Mouse (Mus musculus) left cerebral cortex, postnatal 36 days (tissue): ENCODE data around the gene H2al2a. TPM values are rescaled to one million over a fixed set of nuclear protein-coding genes. Genes with fewer than 3 reads are reported as not detected.
A peak's percentile ranks its signal among the peaks of the same experiment; 100 is the strongest.

Experiments
- DNase-seq, 2 experiments: peaks; one replicate each; pipeline ENCODE4 v3.0.0; 2021 to 2022; ENCODE audit warnings: low spot score in 2 of 2, mixed read lengths in 1 of 2
- intact Hi-C: fragments of 180-260 bp; cut with DNase I; formaldehyde crosslinking; loops from one replicate; pipeline ENCODE4 v1.15.1; 2025
- total RNA-seq, 2 experiments: library from RNA; stranded (reverse); gene quantifications; 2 replicates each; pipeline ENCODE4 v1.2.3; 2021

H2al2a gene
- total RNA-seq, 2 experiments from 2014 or later: not detected

DNA sequence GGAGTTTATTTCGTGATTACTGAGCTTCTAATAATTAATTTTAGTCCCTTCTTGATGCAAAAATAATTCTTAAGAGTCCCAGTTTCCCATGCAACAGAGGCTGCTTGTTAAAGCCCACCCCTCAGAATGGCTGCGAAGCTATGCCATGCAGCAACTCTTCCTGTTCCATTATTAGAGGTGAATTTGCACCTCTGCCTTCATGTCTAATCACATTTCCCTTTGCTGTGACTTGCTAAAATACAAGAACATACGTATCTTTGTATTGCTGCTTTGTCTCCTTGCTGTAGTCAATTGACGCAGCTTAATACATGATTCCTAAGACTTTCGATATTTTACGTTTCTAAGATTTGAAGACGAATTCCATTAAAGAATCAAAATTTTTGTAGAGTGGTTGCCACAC, 32.9 kb upstream of the H2al2a start:
- no peak for DNase-seq
- intact Hi-C loops: loop anchor here (2.0 to 10.0 kb wide), 9 partner anchors 17 to 1315 kb away; partner anchors contain the start of genes Bmi1, Commd3 and Spag6

DNA sequence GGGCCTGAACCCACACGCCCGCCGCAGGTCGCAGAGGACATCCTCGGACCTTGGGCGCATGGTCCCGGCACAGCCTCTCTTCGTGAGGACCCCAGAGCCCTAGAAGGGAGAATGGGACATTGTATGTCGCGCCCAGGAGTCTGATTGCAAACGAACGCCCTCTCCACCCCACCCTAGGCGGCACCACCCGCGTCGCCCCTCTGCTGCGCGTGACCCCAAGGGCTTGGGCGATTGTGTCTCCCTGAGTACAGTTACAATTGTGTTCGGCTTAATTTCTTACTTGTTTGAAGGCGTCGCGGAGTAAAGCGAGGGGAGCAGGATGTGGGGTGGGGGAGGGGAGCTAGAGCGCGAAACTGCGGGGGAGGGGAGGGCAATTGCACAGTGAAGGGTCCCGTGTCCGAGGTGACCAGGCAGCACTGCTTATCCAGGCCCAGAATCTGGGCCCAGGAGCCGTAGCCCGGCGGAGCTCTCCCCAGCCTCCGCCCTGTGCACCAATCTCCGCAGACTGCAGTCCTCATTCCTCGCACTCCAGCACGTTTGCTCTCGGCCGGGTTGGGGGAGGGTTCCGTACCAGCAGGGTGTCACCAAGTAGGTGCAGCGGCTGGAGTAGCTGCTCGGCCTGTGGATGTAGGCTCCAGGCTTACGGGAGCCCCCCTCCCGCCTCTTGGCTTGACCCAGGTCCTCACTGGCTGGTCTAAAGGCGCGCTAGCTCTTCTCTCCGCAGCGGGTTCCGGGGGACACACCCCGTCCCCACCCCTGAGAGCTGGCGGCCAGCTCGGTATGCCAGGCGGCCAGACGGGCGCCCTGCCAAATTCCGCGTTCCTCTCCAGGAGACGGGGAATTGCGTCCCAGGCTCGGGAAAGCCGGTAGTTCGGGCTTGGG, 31.6 kb upstream of the H2al2a start:
- intact Hi-C loops: loop anchor here (2.0 to 10.0 kb wide), 8 partner anchors 36 to 1316 kb away; partner anchors contain the start of genes Bmi1, Commd3 and Spag6
- peak; percentile 82 to 83 for DNase-seq

DNA sequence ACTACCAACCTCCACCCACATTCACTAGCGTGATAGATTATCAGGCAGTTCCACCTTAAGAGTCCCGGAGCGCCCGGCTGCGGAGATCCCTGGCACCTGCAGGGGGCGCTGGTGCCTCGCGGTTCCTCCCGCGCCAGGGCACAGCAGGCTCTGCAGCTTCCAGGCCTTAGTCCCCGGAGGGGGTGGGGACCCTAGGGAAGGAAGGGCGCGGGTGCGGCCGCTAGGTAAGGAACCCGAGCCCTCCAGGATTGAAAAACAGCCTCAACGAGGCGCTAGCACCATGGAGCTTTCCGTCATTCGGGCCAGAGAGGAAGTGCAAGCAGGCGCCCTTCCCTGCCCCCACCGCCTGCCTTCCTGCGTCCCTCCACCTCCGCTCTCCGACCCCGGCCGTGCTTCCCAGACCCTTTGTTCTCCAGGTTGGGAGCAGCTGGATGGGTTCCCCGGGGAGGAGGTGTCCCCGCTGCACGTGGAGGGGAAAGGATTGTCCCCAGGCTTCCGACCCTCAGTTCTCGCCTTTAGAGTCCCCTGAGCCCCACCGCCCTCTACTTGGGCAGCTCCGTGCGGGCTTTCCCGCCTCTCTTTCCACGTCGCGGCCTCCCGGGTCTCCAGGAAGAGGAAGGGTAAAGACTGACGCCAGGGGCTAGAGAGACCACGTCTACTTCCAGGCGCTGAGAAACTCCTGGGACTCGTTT, 30.8 kb upstream of the H2al2a start:
- intact Hi-C loops: loop anchor here (2.0 to 10.0 kb wide), 8 partner anchors 37 to 1317 kb away; partner anchors contain the start of genes Bmi1, Commd3 and Spag6
- DNase-seq: peak; percentile 94

DNA sequence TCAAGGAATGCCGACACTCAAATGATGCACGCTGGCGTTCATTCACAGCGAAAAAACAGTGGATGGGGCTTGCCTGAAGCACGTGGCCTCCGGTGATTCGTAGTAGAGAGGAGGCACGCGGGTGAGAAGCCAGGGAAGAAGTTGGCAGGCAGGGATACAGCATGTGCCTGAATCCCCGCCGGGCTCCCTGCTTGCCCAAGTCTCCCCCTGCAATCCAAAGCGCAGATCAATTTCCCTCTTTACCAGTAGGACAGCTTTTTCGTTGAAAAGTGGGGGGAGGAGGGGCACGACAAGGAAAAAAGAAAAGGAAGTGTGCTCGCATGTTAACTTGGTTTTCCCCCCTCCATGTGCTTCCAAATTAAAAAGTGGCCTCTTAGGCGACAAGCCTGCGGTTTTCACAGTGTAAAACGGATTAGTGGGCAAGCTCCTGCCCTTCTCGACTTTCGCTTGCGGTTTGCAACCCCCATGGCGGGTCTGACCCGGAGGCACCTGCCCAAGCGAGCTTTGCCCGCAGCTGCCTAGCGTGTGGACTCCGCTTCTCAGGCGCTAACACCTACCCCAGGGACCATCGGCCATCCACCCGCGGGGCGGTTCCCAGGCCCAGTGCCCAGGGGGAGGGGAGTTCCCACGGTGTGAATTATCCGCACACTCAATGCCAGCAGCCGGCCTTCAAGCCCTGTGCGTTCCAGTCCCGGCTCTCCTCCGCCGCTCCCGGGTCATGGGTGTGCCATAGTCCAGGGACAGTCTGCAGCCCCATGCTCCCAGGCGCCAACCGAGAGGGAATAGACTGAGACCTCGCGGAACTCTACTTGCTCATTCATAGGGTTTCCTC, 29.6 kb upstream of the H2al2a start:
- DNase-seq: peak in 1 of 2 experiments; percentile 43
- intact Hi-C loops: loop anchor here (5.0 to 10.0 kb wide), 7 partner anchors 181 to 1318 kb away; partner anchors contain the start of genes Bmi1, Commd3 and Spag6

DNA sequence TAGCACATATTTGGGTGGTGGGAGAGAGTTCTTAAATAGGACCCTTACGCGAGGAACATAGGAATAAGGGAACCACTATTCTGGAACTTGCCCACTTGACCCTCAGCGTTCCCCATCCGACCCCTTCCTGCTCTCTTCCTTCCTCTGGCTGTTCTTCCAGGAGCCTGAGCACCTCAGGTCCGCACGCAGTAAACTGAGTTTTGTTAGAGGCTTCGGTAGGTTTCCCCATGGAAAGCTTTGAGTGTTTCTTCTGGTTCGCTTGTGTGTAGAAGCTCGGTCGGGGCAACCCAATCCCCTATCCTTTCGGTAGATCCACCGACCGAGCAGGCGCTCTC, 29.0 kb upstream of the H2al2a start:
- intact Hi-C loops: loop anchor here (5.0 to 10.0 kb wide), 7 partner anchors 182 to 1319 kb away; partner anchors contain the start of genes Bmi1, Commd3 and Spag6

DNA sequence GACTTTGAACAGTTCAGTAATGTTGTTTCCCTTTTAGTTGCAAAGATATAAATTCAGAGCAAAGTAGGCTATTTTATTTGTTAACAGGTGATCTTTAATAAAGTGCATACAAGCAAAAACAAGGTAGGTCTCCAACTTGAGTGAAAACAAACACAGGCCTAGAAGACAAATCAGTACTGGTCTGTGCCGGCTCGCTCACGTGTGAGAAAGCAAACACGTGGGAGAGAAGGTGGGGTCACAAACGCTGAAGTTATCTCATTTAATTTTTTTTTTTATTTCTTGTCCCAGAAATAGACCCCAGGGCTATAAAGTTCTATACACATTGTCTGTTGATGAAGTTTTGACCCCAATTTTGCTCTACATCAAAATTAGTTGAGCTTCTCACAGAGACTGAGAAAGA, 28.4 kb upstream of the H2al2a start:
- intact Hi-C loops: loop anchor here (5.0 to 10.0 kb wide), 7 partner anchors 182 to 1320 kb away; partner anchors contain the start of genes Bmi1, Commd3 and Spag6
- DNase-seq: no peak

More for the DNA sequence above, 29.0 kb upstream of the H2al2a start:
- DNase-seq: no peak

DNA sequence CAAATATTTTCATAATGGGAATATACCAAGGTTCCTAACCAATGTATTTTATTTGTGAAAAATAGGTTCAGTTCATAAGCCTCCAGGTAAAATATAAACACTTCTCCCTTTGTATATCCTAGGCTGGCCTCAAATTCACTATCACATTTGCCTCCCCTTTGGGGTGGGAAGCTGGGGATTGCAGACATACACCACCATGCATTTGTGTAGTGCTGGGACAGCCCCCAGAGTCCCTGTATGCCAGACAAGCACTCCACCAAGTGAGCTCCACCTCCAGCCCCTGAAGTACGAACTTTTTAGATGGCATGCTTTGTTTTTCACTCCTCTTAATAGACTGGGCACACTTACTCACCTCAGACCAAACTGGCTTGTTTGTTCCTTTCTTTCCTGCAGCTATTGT, 26.1 kb upstream of the H2al2a start:
- no peak for DNase-seq
- intact Hi-C loops: loop anchor here (10.0 kb wide), 4 partner anchors 332 to 1322 kb away; partner anchors contain the start of genes Bmi1 and Commd3

DNA sequence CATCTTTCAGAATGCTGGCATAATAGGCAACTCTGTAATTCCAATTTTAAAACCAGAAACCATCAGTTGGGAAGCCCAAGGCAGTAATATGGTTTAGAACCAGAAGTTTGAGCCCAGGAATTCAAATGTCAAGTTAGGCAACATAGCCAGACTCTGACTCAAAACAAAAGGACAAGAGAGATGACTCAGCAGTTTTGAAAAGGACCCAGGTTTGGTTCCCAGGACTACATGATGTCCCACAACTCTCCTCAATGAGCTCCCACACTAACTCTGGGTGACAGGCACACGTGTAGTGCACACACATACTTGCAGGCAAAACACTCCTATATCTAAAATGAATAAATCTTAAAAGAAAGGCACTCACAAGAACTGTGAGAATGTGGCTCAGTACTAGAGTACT, 22.4 kb upstream of the H2al2a start:
- no peak for DNase-seq
- intact Hi-C loops: no loop called here

DNA sequence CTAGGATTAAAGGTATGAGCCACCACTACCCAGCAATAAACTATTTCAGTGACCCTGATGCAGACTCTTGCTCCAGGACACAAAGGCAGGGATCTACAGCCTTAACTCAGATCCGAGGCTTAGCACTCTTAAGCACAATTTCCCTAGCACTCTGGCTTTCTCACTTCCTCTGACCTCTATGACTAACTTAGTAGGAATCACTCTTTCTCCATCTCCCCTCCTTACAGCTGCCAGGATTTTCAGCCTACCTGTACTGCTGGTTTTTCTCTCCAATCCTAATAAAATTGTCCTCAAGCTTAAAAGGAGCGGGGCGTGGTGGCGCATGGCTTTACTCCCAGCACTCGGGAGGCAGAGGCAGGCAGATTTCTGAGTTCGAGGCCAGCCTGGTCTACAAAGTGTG, 20.6 kb upstream of the H2al2a start:
- no peak for DNase-seq
- intact Hi-C loops: no loop called here

DNA sequence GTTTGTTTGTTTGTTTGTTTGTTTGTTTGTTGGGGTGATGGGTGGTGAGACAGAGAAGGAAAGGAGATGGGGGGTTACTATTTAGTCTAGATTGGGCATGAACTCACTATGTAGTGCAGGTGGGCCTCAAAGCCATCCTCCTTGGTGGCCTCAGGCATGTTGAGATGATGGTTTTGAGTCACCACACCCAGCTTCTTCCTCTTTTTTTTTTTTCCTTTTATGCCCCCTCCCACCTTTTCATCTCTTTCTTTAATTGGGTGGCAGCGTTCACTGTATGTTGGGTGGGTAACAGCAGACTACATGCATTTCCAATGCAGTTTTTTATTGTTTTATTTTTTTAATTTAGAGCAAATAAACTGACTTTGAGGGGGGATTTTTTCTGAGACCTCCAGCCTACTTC, 19.9 kb upstream of the H2al2a start:
- DNase-seq: no peak
- intact Hi-C loops: no loop called here

DNA sequence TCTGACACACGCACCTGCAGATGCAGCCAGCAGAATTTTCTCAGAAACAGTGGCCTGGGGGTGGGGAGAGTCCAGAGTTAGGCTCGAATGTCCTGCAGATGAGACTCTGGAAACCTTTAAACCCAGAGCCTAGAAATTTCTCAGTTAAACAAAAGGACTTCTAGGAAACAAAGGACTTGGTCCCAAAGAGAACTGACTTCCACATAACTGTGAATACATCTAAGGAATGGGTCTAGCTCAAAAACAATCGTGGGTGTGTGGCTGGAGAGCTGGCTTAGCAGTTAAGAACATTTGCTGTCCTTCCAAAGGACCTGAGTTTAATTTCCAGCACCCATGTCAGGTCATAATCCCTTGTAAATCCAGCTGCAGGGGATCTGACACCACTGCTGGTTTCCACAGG, 18.8 kb upstream of the H2al2a start:
- no peak for DNase-seq
- intact Hi-C loops: no loop called here

DNA sequence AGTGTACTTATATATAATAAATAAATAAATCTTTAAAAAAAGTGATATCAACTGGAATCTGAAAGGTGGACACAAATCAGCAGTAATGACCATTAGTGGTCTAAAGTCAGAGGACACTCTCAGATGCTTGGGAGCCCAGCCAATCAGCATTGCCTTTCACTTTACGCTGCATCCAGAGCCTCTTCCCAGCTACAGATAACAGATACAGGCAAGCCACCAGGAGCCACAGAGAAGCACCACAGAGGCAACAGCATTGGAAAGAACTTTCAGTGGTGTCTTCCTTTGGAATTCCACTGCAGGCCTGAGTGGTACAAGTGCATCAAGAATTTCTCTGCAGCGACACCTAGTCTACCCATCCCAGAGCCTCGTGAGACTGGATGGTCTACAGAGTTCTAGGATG, 16.1 kb upstream of the H2al2a start:
- DNase-seq: no peak
- intact Hi-C loops: no loop called here

DNA sequence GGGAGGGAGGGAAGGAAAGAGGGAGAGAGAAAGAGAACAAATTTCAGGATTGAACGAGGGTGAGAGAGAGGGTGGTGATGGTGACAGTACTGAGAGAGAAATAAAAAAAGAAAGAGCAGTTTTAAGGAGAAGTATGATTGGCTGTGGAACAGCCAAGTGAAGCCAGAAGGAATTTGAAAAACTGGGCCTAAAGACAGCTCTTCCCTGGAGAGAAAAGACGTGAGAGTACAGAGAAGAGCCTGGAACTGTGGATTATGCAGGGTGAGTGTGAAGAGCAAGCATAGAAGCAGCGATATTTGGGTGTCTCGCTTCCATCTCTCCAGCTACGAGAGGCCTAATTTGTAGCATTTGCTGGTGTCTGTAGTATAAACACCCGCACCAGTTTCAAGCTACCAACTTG, 14.5 kb upstream of the H2al2a start:
- intact Hi-C loops: no loop called here
- DNase-seq: no peak

DNA sequence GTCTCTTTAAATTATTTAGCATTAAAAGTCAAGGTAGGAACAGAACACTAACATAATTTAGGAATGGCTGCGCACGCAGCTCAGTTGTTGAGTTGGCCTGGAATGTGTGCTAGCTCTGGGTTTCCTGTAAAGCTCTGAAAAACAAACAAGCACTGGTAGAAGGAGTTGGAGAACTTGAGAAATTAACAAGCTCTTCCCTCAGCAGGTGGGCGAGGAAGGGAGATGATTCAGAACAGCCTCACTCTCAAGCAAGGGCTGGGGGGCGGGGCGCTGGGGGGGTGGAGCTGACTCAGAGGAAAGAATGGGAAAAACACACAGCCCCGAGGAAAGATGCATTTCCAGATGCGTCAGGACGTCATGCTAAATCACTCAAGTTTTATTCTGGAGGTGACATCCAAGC, 8.4 kb upstream of the H2al2a start:
- intact Hi-C loops: no loop called here
- peak; percentile 7 to 10 for DNase-seq

DNA sequence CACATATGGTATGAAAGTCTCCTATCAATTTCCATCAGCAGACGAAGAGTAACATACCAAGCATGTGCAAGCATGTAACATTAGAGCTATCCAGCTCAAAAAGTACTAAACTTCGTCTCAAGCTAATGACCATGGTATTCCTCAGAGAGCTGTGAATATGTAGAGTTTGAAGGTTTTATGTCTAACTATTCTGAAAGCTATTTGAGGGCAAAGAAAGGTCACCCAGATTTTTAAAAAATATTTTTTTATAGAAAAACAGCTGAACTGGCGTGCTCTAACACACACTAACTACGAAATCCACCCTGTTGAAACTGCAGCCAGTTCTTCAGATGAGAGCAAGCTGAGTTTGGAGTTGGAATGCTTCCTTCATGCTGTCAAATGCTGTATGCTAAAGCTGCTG, 7.5 kb upstream of the H2al2a start:
- intact Hi-C loops: no loop called here
- DNase-seq: no peak

DNA sequence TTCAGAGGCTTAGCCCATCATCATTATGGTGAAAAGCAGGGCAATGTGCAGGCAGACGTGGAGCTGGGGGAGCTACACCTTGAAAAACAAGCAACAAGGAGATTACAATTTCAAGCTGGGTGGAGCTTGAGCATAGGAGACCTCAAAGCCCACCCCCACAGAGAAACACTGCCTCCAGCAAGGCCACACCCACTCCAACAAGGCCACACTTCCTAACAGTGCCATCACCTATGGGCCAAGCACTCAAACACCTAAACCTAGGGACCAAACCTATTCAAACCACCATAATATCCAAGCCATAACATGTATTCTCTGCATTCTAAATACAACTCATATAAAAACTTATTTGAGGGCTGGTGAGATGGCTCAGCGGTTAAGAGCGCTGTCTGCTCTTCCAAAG, 5.5 kb upstream of the H2al2a start:
- intact Hi-C loops: no loop called here
- no peak for DNase-seq

DNA sequence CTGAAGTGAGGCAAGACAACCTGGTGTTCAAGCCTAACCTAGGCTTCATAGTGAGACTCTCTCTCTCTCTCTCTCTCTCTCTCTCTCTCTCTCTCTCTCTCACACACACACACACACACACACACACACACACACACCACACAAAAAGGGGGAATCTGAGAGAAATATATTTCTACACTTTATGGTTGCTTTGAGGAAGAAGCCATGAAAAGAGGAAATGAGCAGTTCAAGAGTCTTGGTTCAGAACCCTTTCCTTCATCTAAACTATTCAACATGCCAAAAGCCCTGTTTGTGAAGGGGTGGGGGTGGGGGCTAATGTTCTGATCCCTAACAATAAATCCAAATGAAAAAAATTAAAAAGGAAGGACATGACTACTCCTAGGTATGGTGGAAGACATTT, 7.2 kb downstream of the H2al2a start:
- intact Hi-C loops: no loop called here
- DNase-seq: no peak

DNA sequence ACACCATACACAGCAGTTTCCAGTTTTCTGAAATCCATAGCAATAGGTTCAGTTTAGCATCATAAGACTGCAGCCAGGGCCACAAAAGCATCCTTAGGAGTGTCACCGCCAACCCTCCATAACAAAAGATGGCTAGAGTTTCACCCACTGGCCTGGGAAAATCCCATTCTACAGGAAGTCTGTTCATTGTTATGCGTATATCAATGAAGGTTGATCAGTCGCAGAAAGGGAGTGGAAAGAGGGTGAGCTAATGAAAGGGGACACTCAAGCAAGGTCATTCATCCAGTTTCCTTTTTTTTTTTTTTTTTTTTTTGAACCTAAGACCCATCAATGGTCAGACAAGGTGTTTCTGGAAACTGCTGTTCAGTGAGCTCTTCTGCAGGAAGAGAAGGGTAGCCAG, 7.6 kb downstream of the H2al2a start:
- intact Hi-C loops: no loop called here

DNA sequence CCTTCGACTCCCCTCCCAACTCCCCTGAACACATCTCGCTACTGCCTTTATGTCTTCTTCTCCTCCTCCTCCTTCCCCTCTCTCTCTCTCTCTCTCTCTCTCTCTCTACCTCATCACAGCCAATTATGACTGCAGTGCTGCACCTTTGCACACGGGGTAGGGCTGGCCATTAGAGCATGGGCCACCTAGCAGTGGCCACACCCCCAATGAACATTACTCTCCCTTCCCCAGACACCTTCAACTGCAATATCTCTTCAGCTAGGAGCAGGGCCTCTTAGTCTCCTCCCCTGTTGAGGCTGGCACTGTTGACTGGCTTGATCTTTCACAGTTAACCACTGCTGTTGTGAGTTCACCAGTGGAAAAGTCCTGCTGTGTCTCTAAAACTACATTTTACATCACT, 10.1 kb downstream of the H2al2a start:
- DNase-seq: no peak
- intact Hi-C loops: no loop called here

More for the DNA sequence above, 7.6 kb downstream of the H2al2a start:
- DNase-seq: no peak

DNA sequence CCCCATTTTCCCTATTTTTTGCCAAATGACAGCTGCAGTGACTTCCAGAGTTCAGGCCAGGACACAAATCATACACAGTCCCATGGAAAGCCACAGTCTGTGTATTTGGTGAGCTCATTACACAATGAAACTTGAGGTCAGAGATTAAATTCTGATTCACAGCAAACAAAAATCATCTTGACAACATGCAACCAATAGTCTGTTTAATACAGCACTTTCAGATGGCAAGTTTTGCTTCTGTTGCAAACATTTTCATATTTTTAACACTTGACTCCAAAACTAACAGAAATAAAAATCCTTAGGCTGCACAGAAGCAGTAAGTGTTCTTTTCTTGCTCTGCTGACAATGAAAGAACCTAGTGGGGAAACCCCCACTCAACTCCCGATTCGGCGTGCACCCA, 12.0 kb downstream of the H2al2a start:
- intact Hi-C loops: no loop called here

More for the DNA sequence above, 12.0 kb downstream of the H2al2a start:
- DNase-seq: no peak
